Mouse (Mus musculus) CH12.LX (cell line): Measurements from ENCODE around the gene Ano10. TPM values are rescaled to one million over a fixed set of nuclear protein-coding genes. Genes with fewer than 3 reads are reported as not detected.
A peak's percentile ranks its signal among the peaks of the same experiment; 100 is the strongest.

Source experiments
- DNase-seq: peaks from one replicate; pipeline ENCODE4 v3.0.0-alpha.2; 2013; ENCODE audit errors: extremely low read depth
- H3K27ac ChIP-seq: 2 replicates; pipeline ENCODE4 v1.5.1; 2012; ENCODE audit warnings: low read depth, mild to moderate bottlenecking, control low read depth, moderate library complexity; ENCODE audit not compliant: insufficient read depth
- H3K27me3 ChIP-seq: replicated peaks from 2 replicates; pipeline ENCODE3; 2012; ENCODE audit warnings: inconsistent platforms
- H3K36me3 ChIP-seq, 2 experiments: replicated peaks in 1 of 2; 2 replicates each; pipeline versions ENCODE3 to v1.6.1; 2012; ENCODE audit warnings: inconsistent platforms in 1 of 2, low read length in 1 of 2, mild to moderate bottlenecking in 1 of 2, mixed read lengths in 1 of 2, moderate library complexity in 1 of 2; ENCODE audit not compliant: control insufficient read depth in 1 of 2, insufficient read depth in 1 of 2
- H3K4me1 ChIP-seq, 2 experiments: 2 replicates each; pipeline ENCODE4 v1.6.1; 2012; ENCODE audit warnings: inconsistent platforms in 1 of 2, moderate library complexity in 1 of 2; ENCODE audit not compliant: insufficient read depth in 2 of 2, control insufficient read depth in 1 of 2
- H3K4me2 ChIP-seq: 2 replicates; pipeline ENCODE4 v1.6.1; 2012; ENCODE audit warnings: low read depth, mild to moderate bottlenecking, control low read depth; ENCODE audit not compliant: poor library complexity, insufficient read depth, severe bottlenecking
- H3K4me3 ChIP-seq, 3 experiments: fragments of 150-350 bp in 1 of 3; sonication (generic) in 1 of 3; replicated peaks in 1 of 3; 2 replicates each; pipeline versions ENCODE3 to v1.5.1; 2011 to 2012; ENCODE audit warnings: low read depth in 2 of 3, low read length in 2 of 3, mild to moderate bottlenecking in 2 of 3, moderate library complexity in 2 of 3, control low read depth in 1 of 3, improper control_type of control experiment in 1 of 3, inconsistent platforms in 1 of 3, mixed read lengths in 1 of 3; ENCODE audit not compliant: poor library complexity in 1 of 3
- H3K79me2 ChIP-seq: replicated peaks from 2 replicates; pipeline ENCODE4 v1.6.1; 2012; ENCODE audit warnings: mild to moderate bottlenecking, moderate library complexity; ENCODE audit not compliant: control insufficient read depth, poor library complexity, insufficient read depth, severe bottlenecking; ENCODE audit errors: extremely low read depth
- H3K9ac ChIP-seq: 2 replicates; pipeline ENCODE4 v1.6.1; 2012; ENCODE audit warnings: low read depth, mild to moderate bottlenecking, control low read depth, moderate library complexity; ENCODE audit not compliant: insufficient read depth
- H3K9me3 ChIP-seq: replicated peaks from 2 replicates; pipeline ENCODE3; 2012; ENCODE audit warnings: low read length, inconsistent platforms, mixed read lengths
- CHD1 ChIP-seq: IDR thresholded peaks from 2 replicates; pipeline ENCODE4 v1.6.1; 2012; ENCODE audit warnings: low read depth, low read length, improper control_type of control experiment, inconsistent platforms
- CHD2 ChIP-seq: IDR thresholded peaks from 2 replicates; pipeline ENCODE4 v1.6.1; 2011; ENCODE audit warnings: low read length, improper control_type of control experiment
- CTCF ChIP-seq, 2 experiments: IDR thresholded peaks in 1 of 2; conservative IDR thresholded peaks in 1 of 2; 2 replicates each; pipeline ENCODE4 v1.5.1; 2011 to 2012; ENCODE audit warnings: low read depth in 2 of 2, low read length in 2 of 2, improper control_type of control experiment in 1 of 2, inconsistent platforms in 1 of 2, mild to moderate bottlenecking in 1 of 2, moderate library complexity in 1 of 2
- ETS1 ChIP-seq: conservative IDR thresholded peaks from 2 replicates; pipeline ENCODE4 v1.6.1; 2012; ENCODE audit warnings: low read depth, mild to moderate bottlenecking, inconsistent platforms, low read length, improper control_type of control experiment, moderate library complexity
- IRF4 ChIP-seq: IDR thresholded peaks from 2 replicates; pipeline ENCODE4 v1.6.1; 2014; ENCODE audit warnings: low read depth, mild to moderate bottlenecking, inconsistent platforms, low read length, improper control_type of control experiment
- JUN ChIP-seq: IDR thresholded peaks from 2 replicates; pipeline ENCODE4 v1.6.1; 2011; ENCODE audit warnings: low read depth, mild to moderate bottlenecking, low read length, improper control_type of control experiment, moderate library complexity; ENCODE audit not compliant: insufficient read depth
- MAX ChIP-seq: IDR thresholded peaks from 2 replicates; pipeline ENCODE4 v1.6.1; 2011; ENCODE audit warnings: low read length, improper control_type of control experiment
- MAZ ChIP-seq: IDR thresholded peaks from 2 replicates; pipeline ENCODE4 v1.6.1; 2012; ENCODE audit warnings: low read depth, mild to moderate bottlenecking, inconsistent platforms, low read length, improper control_type of control experiment, moderate library complexity
- MXI1 ChIP-seq: IDR thresholded peaks from 2 replicates; pipeline ENCODE4 v1.6.1; 2011; ENCODE audit warnings: mild to moderate bottlenecking, low read depth, low read length, improper control_type of control experiment
- NRF1 ChIP-seq: IDR thresholded peaks from 2 replicates; pipeline ENCODE4 v1.6.1; 2014; ENCODE audit warnings: low read depth, mild to moderate bottlenecking, inconsistent platforms, low read length, improper control_type of control experiment, moderate library complexity
- POLR2A ChIP-seq: IDR thresholded peaks from 2 replicates; pipeline ENCODE4 v1.6.1; 2011; ENCODE audit warnings: low read depth, mild to moderate bottlenecking, improper control_type of control experiment, low read length
- POLR2AphosphoS2 ChIP-seq: IDR thresholded peaks from 2 replicates; pipeline ENCODE4 v1.6.1; 2011; ENCODE audit warnings: low read depth, low read length, improper control_type of control experiment
- TCF12 ChIP-seq: IDR thresholded peaks from 2 replicates; pipeline ENCODE4 v1.6.1; 2014; ENCODE audit warnings: low read depth, mild to moderate bottlenecking, inconsistent platforms, low read length, improper control_type of control experiment
- ZC3H11A ChIP-seq: IDR thresholded peaks from 2 replicates; pipeline ENCODE4 v1.6.1; 2012; ENCODE audit warnings: low read depth, mild to moderate bottlenecking, inconsistent platforms, low read length, improper control_type of control experiment
- ZNF384 ChIP-seq: IDR thresholded peaks from 2 replicates; pipeline ENCODE4 v1.6.1; 2012; ENCODE audit warnings: low read depth, low read length, improper control_type of control experiment, inconsistent platforms
- dilution Hi-C: fragments of 300-500 bp; cut with MboI; formaldehyde crosslinking; loops from 2 replicates; pipeline ENCODE4 v1.14.3; 2020; ENCODE audit warnings: low sequenced_read_pairs; ENCODE audit not compliant: extremely low pct_unique_long_range_greater_than_20kb, extremely low pct_ligation_motif_present
- in situ Hi-C: fragments of 300-500 bp; cut with MboI; formaldehyde crosslinking; loops from 3 replicates; pipeline ENCODE4 v1.14.3; 2019; ENCODE audit warnings: low sequenced_read_pairs, low pct_ligation_motif_present, low pct_unique_long_range_greater_than_20kb, mixed read lengths
- polyA plus RNA-seq: library from polyadenylated mRNA; unstranded; fragments of >175 nt; gene quantifications from 2 replicates; pipeline ENCODE4 v1.2.1, GENCODE M21; 2012; ENCODE audit warnings: low read depth; ENCODE audit not compliant: insufficient read length
- total RNA-seq, 2 experiments: library from RNA; depleted of rRNA; stranded (reverse); fragments of 300-350 nt in 1 of 2; fragments of >200 nt in 1 of 2; gene quantifications; 2 replicates each; pipeline ENCODE4 v1.2.3; 2012 to 2014

Ano10 gene
- total and polyA plus RNA-seq, 3 experiments, result 9.5 to 23.9 (median 12.2) TPM

DNA sequence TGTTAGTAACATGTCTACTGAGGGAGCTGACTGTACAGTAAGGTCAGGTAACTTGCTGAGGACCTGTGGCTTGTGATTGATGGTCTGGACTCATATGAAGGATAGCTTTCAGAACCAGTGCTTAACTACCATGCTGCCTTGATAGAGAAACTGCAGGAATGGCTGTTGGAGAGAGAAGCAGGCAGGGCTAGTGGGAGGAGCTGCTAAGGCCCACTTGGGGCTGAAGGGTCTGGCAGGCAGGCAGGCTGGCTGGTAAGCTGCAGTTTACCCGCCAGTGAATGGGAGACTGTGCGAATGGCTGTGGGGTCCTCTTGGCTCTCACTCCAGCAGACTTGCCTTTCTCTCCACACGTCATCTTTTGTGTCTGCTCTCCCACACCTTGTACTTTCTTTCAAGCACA lies 163.6 kb downstream of the Ano10 start:
- no peaks in the 10 kb centered on the region for H3K9me3 ChIP-seq
- no peak overlapping the region for H3K9ac ChIP-seq
- TF ChIP-seq IRF4 (no peak), CTCF (conservative IDR thresholded peaks at IDR 0.05 in 1 of 2, IDR thresholded peaks at IDR 0.05 in 1 of 2; ENCODE audit: low read depth in 2 of 2, low read length in 2 of 2) (no peak), TCF12 (no peak), NRF1 (no peak), CHD2 (no peak), ETS1 (no peak), MXI1 (no peak), MAZ (no peak), POLR2AphosphoS2 (no peak), ZNF384 (no peak), POLR2A (no peak), JUN (no peak)
- TF ChIP-seq, all 38 proteins: peak for 0
- Histone ChIP-seq H3K4me3 (no peak overlapping the region), H3K4me1 (peaks cover 5 to 14% of the 10 kb centered on the region in 2 experiments; a peak in 3 of 4 replicates), H3K36me3 (peaks cover 0 to 7% of the 10 kb centered on the region in 2 experiments), H3K27ac (no peak overlapping the region), H3K4me2 (no peak overlapping the region), H3K79me2 (no peaks in the 10 kb centered on the region), H3K27me3 (no peaks in the 10 kb centered on the region)
- DNase-seq, result no peak
- dilution Hi-C loops (no loop called here), in situ Hi-C loops (no loop called here)

DNA sequence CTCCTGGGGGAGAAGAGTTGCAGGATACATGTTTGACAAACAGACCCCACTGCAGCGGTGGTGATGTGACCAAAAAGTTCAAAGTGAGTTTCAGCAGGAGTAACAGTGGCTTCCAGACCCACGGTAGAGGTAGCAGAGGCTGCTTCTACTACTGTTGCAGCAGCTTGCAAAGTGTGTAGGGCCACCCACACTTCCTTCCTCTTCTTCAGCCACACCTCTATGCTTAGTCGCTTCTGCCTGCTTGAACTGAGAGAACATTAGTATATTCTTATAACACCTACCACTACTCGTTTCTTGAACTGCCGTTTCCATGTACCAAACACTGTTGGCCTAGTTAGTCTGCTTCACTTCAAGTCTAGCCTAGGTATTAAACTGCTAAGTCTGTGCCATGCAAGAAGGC lies 165.5 kb downstream of the Ano10 start:
- DNase-seq, result peak; percentile 19
- Histone ChIP-seq H3K4me3 (no peak overlapping the region), H3K4me2 (no peak overlapping the region), H3K4me1 (peaks cover 5 to 14% of the 10 kb centered on the region in 2 experiments; a peak in 3 of 4 replicates), H3K9ac (0 out of 2 replicates have a peak overlapping the region, but pooled peaks have one; percentile 12), H3K9me3 (no peaks in the 10 kb centered on the region), H3K79me2 (no peaks in the 10 kb centered on the region), H3K27me3 (no peaks in the 10 kb centered on the region), H3K27ac (no peak overlapping the region), H3K36me3 (no peaks in the 10 kb centered on the region)
- in situ Hi-C loops (loop anchor here (10.0 kb wide), 1 partner anchor 56 kb away; no protein-coding TSS in a partner anchor), dilution Hi-C loops (no loop called here)
- TF ChIP-seq CHD1 (no peak), MAX (no peak), ZC3H11A (no peak)
